Mouse (Mus musculus) forelimb bud, embryonic 11.5 days (tissue): Measurements from ENCODE around the gene Dnah7b.
"Not testable (repeated sequence)": the region's sequence is repeated elsewhere in the genome, so short reads cannot be mapped to it uniquely, and the experiment has no call there.

Experiments used
- DNase-seq: peaks from one replicate; pipeline ENCODE4 v3.0.0-alpha.2; 2012; ENCODE audit warnings: low read depth, low spot score

The Dnah7b gene

GRCm38 (mm10) chr1:46066015-46066414 lies at the start of gene Dnah7b:
TSS of gene Dnah7b (plus strand) at chr1:46066315.
- DNase-seq = no peak

- DNase-seq = peak; percentile 24
Measured at GRCm38 (mm10) chr1:46018382-46018977, 47.6 kb upstream of the Dnah7b start.

- peak; percentile 35 for DNase-seq
Measured at GRCm38 (mm10) chr1:46022262-46022661, 43.9 kb upstream of the Dnah7b start.

GRCm38 (mm10) chr1:46031993-46032555 lies 34.0 kb upstream of the Dnah7b start:
- no peak for DNase-seq

GRCm38 (mm10) chr1:46048188-46048587 lies 17.9 kb upstream of the Dnah7b start:
- DNase-seq = no peak

- peak; percentile 85 for DNase-seq
Measured at GRCm38 (mm10) chr1:46066484-46067251, 553 bp downstream of the Dnah7b start.

- not testable (repeated sequence) for DNase-seq
Measured at GRCm38 (mm10) chr1:46068787-46069186, 2.7 kb downstream of the Dnah7b start.

- no peak for DNase-seq
Measured at GRCm38 (mm10) chr1:46077891-46078290, 11.8 kb downstream of the Dnah7b start.

- no peak for DNase-seq
Measured at GRCm38 (mm10) chr1:46100484-46100883, 34.4 kb downstream of the Dnah7b start.

- DNase-seq = not testable (repeated sequence)
Measured at GRCm38 (mm10) chr1:46112606-46113005, 46.5 kb downstream of the Dnah7b start.

- not testable (repeated sequence) for DNase-seq
Measured at GRCm38 (mm10) chr1:46117179-46117578, 51.1 kb downstream of the Dnah7b start.

GRCm38 (mm10) chr1:46128058-46128457 lies 61.9 kb downstream of the Dnah7b start:
- DNase-seq = no peak

- not testable (repeated sequence) for DNase-seq
Measured at GRCm38 (mm10) chr1:46196835-46197234, 130.7 kb downstream of the Dnah7b start.

- not testable (repeated sequence) for DNase-seq
Measured at GRCm38 (mm10) chr1:46201169-46201568, 135.1 kb downstream of the Dnah7b start.

GRCm38 (mm10) chr1:46210014-46210588 lies 144.0 kb downstream of the Dnah7b start:
- DNase-seq = not testable (repeated sequence)

GRCm38 (mm10) chr1:46222704-46223103 lies 156.6 kb downstream of the Dnah7b start:
- DNase-seq = not testable (repeated sequence)

GRCm38 (mm10) chr1:46226136-46226535 lies 160.0 kb downstream of the Dnah7b start:
- not testable (repeated sequence) for DNase-seq

- not testable (repeated sequence) for DNase-seq
Measured at GRCm38 (mm10) chr1:46268841-46269240, 202.7 kb downstream of the Dnah7b start.

GRCm38 (mm10) chr1:46271927-46272326 lies 205.8 kb downstream of the Dnah7b start:
- no peak for DNase-seq

- DNase-seq = not testable (repeated sequence)
Measured at GRCm38 (mm10) chr1:46278057-46278910, 212.2 kb downstream of the Dnah7b start.

- DNase-seq = not testable (repeated sequence)
Measured at GRCm38 (mm10) chr1:46278911-46279565, 212.9 kb downstream of the Dnah7b start.
